Mouse (Mus musculus): ENCODE measurements around the gene Tmem210.
"Not testable (repeated sequence)": the region's sequence is repeated elsewhere in the genome, so short reads cannot be mapped to it uniquely, and the experiment has no call there.

The Tmem210 gene

GRCm38 (mm10) chr2:25287927-25288649 is at the start of gene Tmem210:
Tmem210 (plus strand) TSS chr2:25288145.
- DNase-seq, result no peak

- no peak for DNase-seq
Measured at GRCm38 (mm10) chr2:25239766-25240165, 48.2 kb upstream of the Tmem210 start.

GRCm38 (mm10) chr2:25240310-25240709 is 47.6 kb upstream of the Tmem210 start:
- no peak for DNase-seq

GRCm38 (mm10) chr2:25240723-25241437 is 47.1 kb upstream of the Tmem210 start:
- peak; percentile 87 to 89 for DNase-seq

- DNase-seq, result no peak
Measured at GRCm38 (mm10) chr2:25241438-25241775, 46.5 kb upstream of the Tmem210 start.

GRCm38 (mm10) chr2:25242101-25242506 is 45.8 kb upstream of the Tmem210 start, which contains the start of the genes Rnf208 and Cysrt1:
Rnf208 (plus strand) TSS chr2:25242255.
Cysrt1 (minus strand) TSS chr2:25242452.
- DNase-seq, result no peak

- no peak for DNase-seq
Measured at GRCm38 (mm10) chr2:25243342-25243741, 44.6 kb upstream of the Tmem210 start.

GRCm38 (mm10) chr2:25244144-25244543 is 43.8 kb upstream of the Tmem210 start:
- DNase-seq, result no peak

GRCm38 (mm10) chr2:25246183-25247072 is 41.5 kb upstream of the Tmem210 start, which contains the start of gene AL732309.1:
AL732309.1 (minus strand) TSS chr2:25246863.
- DNase-seq, result peak in 1 of 2 experiments; percentile 41

- peak in 1 of 2 experiments; percentile 48 for DNase-seq
Measured at GRCm38 (mm10) chr2:25252331-25252730, 35.6 kb upstream of the Tmem210 start.

- peak; percentile 80 to 89 for DNase-seq
Measured at GRCm38 (mm10) chr2:25255284-25255779, 32.6 kb upstream of the Tmem210 start, which contains the start of gene Tmem203. Tmem203 (plus strand) TSS chr2:25255439.

- peak in 1 of 2 experiments; percentile 67 for DNase-seq
Measured at GRCm38 (mm10) chr2:25256443-25257109, 31.4 kb upstream of the Tmem210 start.

- not testable (repeated sequence) for DNase-seq
Measured at GRCm38 (mm10) chr2:25257250-25257649, 30.7 kb upstream of the Tmem210 start.

GRCm38 (mm10) chr2:25258887-25259286 is 29.1 kb upstream of the Tmem210 start:
- no peak for DNase-seq

GRCm38 (mm10) chr2:25261870-25262269 is 26.1 kb upstream of the Tmem210 start:
- DNase-seq, result no peak

- DNase-seq, result peak; percentile 97 to 98
Measured at GRCm38 (mm10) chr2:25262291-25262767, 25.6 kb upstream of the Tmem210 start, which contains the start of gene Tprn. Tprn (plus strand) TSS chr2:25262618.

- peak in 1 of 2 experiments; percentile 29 for DNase-seq
Measured at GRCm38 (mm10) chr2:25262795-25263622, 24.9 kb upstream of the Tmem210 start.

- no peak for DNase-seq
Measured at GRCm38 (mm10) chr2:25263623-25264285, 24.2 kb upstream of the Tmem210 start.

GRCm38 (mm10) chr2:25264286-25264660 is 23.7 kb upstream of the Tmem210 start:
- DNase-seq, result no peak

- DNase-seq, result peak; percentile 90 to 92
Measured at GRCm38 (mm10) chr2:25264851-25265250, 23.1 kb upstream of the Tmem210 start.
